Mouse (Mus musculus) left cerebral cortex, adult 2 months (tissue): ENCODE results near the gene Ppfia4. TPM values are rescaled to one million over a fixed set of nuclear protein-coding genes. Genes with fewer than 3 reads are reported as not detected.

Source experiments
- DNase-seq, 2 experiments: peaks; one replicate each; pipeline ENCODE4 v3.0.0; 2021 to 2022; ENCODE audit warnings: low spot score in 2 of 2, mixed read lengths in 1 of 2; ENCODE audit errors: extremely low spot score in 1 of 2
- H3K27ac ChIP-seq: fragments of 200-600 bp; 2 replicates; pipeline ENCODE4 v1.8.1; 2022
- H3K4me3 ChIP-seq: fragments of 200-600 bp; 2 replicates; pipeline ENCODE4 v1.8.1; 2022
- CTCF ChIP-seq: fragments of 200-600 bp; IDR thresholded peaks from 2 replicates; pipeline ENCODE4 v1.8.1; 2022; ENCODE audit warnings: antibody characterized with exemption, mild to moderate bottlenecking, moderate library complexity
- intact Hi-C: fragments of 180-260 bp; cut with DNase I; formaldehyde crosslinking; loops from one replicate; pipeline ENCODE4 v1.15.1; 2025
- total RNA-seq, 2 experiments: library from RNA; stranded (reverse); gene quantifications; 2 replicates each; pipeline ENCODE4 v1.2.3; 2021

Ppfia4 gene
- total RNA-seq, 2 experiments from 2014 or later = 50.7 to 50.8 TPM

- Histone ChIP-seq H3K4me3 (no peak overlapping the region), H3K27ac (no peak overlapping the region)
- no peak for TF ChIP-seq CTCF
- intact Hi-C loops = no loop called here
- no peak for DNase-seq
Observed at GRCm38 (mm10) chr1:134293276-134293675, 39.5 kb downstream of the Ppfia4 start.

- intact Hi-C loops = no loop called here
- Histone ChIP-seq H3K27ac (no peak overlapping the region), H3K4me3 (no peak overlapping the region)
- no peak for TF ChIP-seq CTCF
- DNase-seq = no peak
Observed at GRCm38 (mm10) chr1:134292601-134293000, 40.1 kb downstream of the Ppfia4 start.

- no peak overlapping the region for H3K4me3 ChIP-seq
- TF ChIP-seq CTCF = no peak
- no peak for DNase-seq
- intact Hi-C loops = no loop called here
- no peak overlapping the region for H3K27ac ChIP-seq
Observed at GRCm38 (mm10) chr1:134292073-134292472, 40.7 kb downstream of the Ppfia4 start.

- intact Hi-C loops = no loop called here
Observed at GRCm38 (mm10) chr1:134291555-134291954, 41.2 kb downstream of the Ppfia4 start.

GRCm38 (mm10) chr1:134290909-134291308 lies 41.8 kb downstream of the Ppfia4 start:
- TF ChIP-seq CTCF = peak; percentile 43
- intact Hi-C loops = no loop called here
- no peak overlapping the region for H3K27ac ChIP-seq
- no peak for DNase-seq
- no peak overlapping the region for H3K4me3 ChIP-seq

More at GRCm38 (mm10) chr1:134291555-134291954, 41.2 kb downstream of the Ppfia4 start:
- no peak for TF ChIP-seq CTCF
- H3K27ac ChIP-seq = no peak overlapping the region
- no peak overlapping the region for H3K4me3 ChIP-seq
- no peak for DNase-seq

GRCm38 (mm10) chr1:134290300-134290699 lies 42.4 kb downstream of the Ppfia4 start:
- DNase-seq = no peak
- TF ChIP-seq CTCF = no peak
- intact Hi-C loops = no loop called here
- no peak overlapping the region for H3K27ac ChIP-seq
- no peak overlapping the region for H3K4me3 ChIP-seq

- H3K4me3 ChIP-seq = no peak within 1 kb of the TSS
- TF ChIP-seq CTCF = no peak
- intact Hi-C loops = no loop called here
- no peak within 1 kb of the TSS for H3K27ac ChIP-seq
- no peak for DNase-seq
Observed at GRCm38 (mm10) chr1:134289598-134290099, 43.1 kb downstream of the Ppfia4 start, which contains the start of gene Myog. Gene Myog (plus strand): TSS chr1:134289989.

GRCm38 (mm10) chr1:134288239-134288638 lies 44.5 kb downstream of the Ppfia4 start:
- TF ChIP-seq CTCF = no peak
- H3K27ac ChIP-seq = no peak overlapping the region
- no peak overlapping the region for H3K4me3 ChIP-seq
- intact Hi-C loops = no loop called here
- DNase-seq = no peak

- Histone ChIP-seq H3K4me3 (no peak overlapping the region), H3K27ac (no peak overlapping the region)
- DNase-seq = no peak
- intact Hi-C loops = no loop called here
- no peak for TF ChIP-seq CTCF
Observed at GRCm38 (mm10) chr1:134285458-134286120, 47.1 kb downstream of the Ppfia4 start.

- DNase-seq = no peak
- no peak for TF ChIP-seq CTCF
- Histone ChIP-seq H3K27ac (no peak overlapping the region), H3K4me3 (no peak overlapping the region)
- intact Hi-C loops = no loop called here
Observed at GRCm38 (mm10) chr1:134283108-134283507, 49.6 kb downstream of the Ppfia4 start.

- no peak overlapping the region for H3K4me3 ChIP-seq
- no peak for DNase-seq
- no peak for TF ChIP-seq CTCF
- intact Hi-C loops = no loop called here
- H3K27ac ChIP-seq = no peak overlapping the region
Observed at GRCm38 (mm10) chr1:134282342-134282741, 50.4 kb downstream of the Ppfia4 start.

GRCm38 (mm10) chr1:134281563-134281962 lies 51.2 kb downstream of the Ppfia4 start:
- H3K4me3 ChIP-seq = no peak overlapping the region
- no peak overlapping the region for H3K27ac ChIP-seq
- peak; percentile 8 for TF ChIP-seq CTCF
- DNase-seq = no peak
- intact Hi-C loops = no loop called here

- H3K4me3 ChIP-seq = no peak overlapping the region
- intact Hi-C loops = no loop called here
- TF ChIP-seq CTCF = no peak
- no peak overlapping the region for H3K27ac ChIP-seq
- DNase-seq = no peak
Observed at GRCm38 (mm10) chr1:134280174-134280573, 52.6 kb downstream of the Ppfia4 start.
